Mouse (Mus musculus) frontal cortex, postnatal 14 days (tissue): ENCODE measurements around the gene Ift172.
"Not testable (repeated sequence)": the region's sequence is repeated elsewhere in the genome, so short reads cannot be mapped to it uniquely, and the experiment has no call there.

Source experiments
- DNase-seq, 2 experiments: peaks; one replicate each; pipeline ENCODE4 v3.0.0; 2022; ENCODE audit warnings: low spot score in 2 of 2

The Ift172 gene

DNA sequence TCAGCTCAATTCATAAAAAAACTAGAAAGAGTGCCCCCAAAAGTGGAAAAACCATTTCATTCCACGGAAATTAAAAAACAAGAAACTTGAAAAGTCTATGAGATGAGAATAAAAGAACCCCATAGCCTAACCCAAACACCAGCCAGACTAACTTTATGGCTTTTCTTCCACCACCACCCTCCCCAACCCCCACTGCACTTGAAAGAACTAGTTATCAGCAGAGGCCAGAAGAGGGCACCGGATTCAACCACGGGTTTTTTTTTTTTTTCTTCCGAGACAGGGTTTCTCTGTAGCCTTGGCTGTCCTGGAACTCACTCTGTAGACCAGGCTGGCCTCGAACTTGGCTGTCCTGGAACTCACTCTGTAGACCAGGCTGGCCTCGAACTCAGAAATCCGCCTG is 72.6 kb downstream of the Ift172 start:
- DNase-seq, result no peak

DNA sequence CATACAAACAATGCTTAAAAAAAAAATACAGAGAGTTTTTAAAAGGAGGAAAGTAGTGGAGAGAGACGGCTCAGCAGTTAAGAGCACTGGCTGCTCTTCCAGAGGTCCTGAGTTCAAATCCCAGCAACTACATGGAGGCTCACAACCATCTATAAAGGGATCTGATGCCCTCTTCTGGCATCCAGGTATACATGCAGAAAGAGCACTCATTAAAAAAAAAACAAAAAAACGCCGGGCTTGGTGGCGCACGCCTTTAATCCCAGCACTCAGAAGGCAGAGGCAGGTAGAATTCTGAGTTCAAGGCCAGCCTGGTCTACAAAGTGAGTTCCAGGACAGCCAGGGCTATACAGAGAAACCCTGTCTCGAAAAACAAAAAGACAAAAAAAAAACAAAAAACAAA is 74.4 kb downstream of the Ift172 start:
- not testable (repeated sequence) for DNase-seq

DNA sequence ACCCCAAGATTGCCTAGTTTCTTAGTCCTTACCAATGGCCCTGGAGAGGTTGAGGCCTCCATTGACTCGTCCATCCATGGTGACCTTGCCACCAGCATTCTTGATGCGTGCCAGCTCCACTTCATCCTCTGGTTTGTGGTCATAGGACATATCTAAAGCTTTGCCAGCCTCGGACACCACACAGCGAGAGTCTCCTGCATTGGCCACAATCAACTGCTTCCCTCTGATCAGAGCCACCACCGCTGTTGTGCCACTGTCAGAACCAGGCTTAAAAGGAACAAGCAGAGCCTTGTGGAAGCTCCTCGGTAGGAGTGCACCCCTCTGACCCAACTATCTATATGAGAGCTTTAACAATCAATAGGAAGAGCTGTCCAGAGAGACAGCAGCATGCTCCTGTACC is 86.5 kb downstream of the Ift172 start:
- no peak for DNase-seq

DNA sequence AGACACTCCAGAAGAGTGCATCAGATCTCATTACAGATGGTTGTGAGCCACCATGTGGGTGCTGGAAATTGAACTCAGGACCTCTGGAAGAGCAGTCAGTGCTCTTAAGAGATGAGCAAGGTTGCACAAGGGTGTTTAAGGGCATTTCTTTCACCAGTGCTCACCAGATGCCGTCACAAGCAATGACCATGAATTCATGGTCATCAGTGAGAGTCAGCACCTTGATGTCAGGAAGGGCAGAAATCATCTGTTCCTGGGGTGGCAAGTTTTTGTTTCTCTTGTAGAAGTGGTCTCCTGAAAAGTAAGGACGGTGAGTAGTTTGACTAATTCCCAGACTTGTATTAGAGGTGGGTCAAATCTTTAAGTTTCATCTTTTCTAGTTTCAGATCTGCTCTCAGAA is 87.0 kb downstream of the Ift172 start:
- no peak for DNase-seq
